8 mouse cellular contexts compared by ENCODE assay signal in the genomic region with DNA sequence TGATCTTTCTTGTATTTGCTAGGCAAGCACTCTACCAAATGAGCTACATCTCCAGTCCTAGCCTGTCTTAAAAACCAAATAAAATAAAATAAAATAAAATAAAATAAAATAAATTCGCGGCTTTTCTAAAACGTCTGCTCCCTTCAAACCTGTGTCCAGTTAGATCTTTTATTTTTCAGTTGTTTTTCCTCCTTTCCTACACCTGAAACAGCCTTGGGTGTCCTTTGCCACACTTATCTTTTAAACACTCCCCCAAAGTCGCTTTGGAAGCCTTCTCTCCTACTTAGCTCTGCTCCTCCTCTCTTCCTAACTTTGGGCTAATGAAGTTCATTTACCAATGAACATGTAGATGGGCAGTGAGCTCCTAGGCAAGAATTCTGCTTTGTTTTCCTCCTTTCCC. TPM values are rescaled to one million over a fixed set of nuclear protein-coding genes. Genes with fewer than 3 reads are reported as not detected.
DNase-seq lines count a peak whose midpoint lies in the region; ATAC-seq and TF ChIP-seq lines count a peak whose summit lies in the region.

Gene Ctps2, plus strand, starts transcription at position 301 of the 400 bp plus-strand sequence.

- TF ChIP-seq CTCF in kidney, adult 2 months (conservative IDR thresholded peaks at IDR 0.05; ENCODE audit: insufficient read depth, insufficient read length, low read depth, low read length) = no peak

- TF ChIP-seq POLR2A in kidney, adult 2 months (IDR thresholded peaks at IDR 0.05; ENCODE audit: low read depth, low read length) = no peak

- H3K27ac ChIP-seq in kidney, adult 2 months (ENCODE audit: insufficient read depth, low read depth, low read length) = peak within 1 kb of the TSS; percentile 94
- H3K27ac ChIP-seq in forebrain, embryonic 16.5 days (ENCODE audit: low read length) = peak within 1 kb of the TSS; percentile 69
- peak within 1 kb of the TSS; percentile 80 for H3K27ac ChIP-seq in intestine, embryonic 16.5 days (ENCODE audit: low read length)
- H3K27ac ChIP-seq in midbrain, embryonic 11.5 days (ENCODE audit: low read depth, low read length) = no peak within 1 kb of the TSS

- 13% methylated on average over 4 of the region's 4 CpGs for WGBS in kidney, adult 2 months
- WGBS in forebrain, embryonic 16.5 days = 34% methylated on average over 4 of the region's 4 CpGs
- WGBS in intestine, embryonic 16.5 days = 25% methylated on average over 4 of the region's 4 CpGs
- 24% methylated on average over 4 of the region's 4 CpGs for WGBS in midbrain, embryonic 11.5 days

- peak within 1 kb of the TSS; percentile 76 for H3K9ac ChIP-seq in forebrain, embryonic 16.5 days (replicated peaks; ENCODE audit: low read depth, low read length)
- H3K9ac ChIP-seq in intestine, embryonic 16.5 days (ENCODE audit: low read depth, low read length) = peak within 1 kb of the TSS; percentile 78
- H3K9ac ChIP-seq in midbrain, embryonic 11.5 days (ENCODE audit: low read length) = peak within 1 kb of the TSS; percentile 64

- H3K36me3 ChIP-seq in kidney, adult 2 months (ENCODE audit: control insufficient read depth, insufficient read depth, low read length) = no peaks in the 10 kb centered on the region
- H3K36me3 ChIP-seq in forebrain, embryonic 16.5 days (ENCODE audit: control insufficient read depth, insufficient read depth) = no peaks in the 10 kb centered on the region
- H3K36me3 ChIP-seq in intestine, embryonic 16.5 days (ENCODE audit: control insufficient read depth, insufficient read depth, low read length) = no peaks in the 10 kb centered on the region
- H3K36me3 ChIP-seq in midbrain, embryonic 11.5 days (ENCODE audit: control insufficient read depth, insufficient read depth, low read length) = no peaks in the 10 kb centered on the region

- H3K4me1 ChIP-seq in kidney, adult 2 months (ENCODE audit: control insufficient read depth, insufficient read depth, low read length) = no peaks in the 10 kb centered on the region; the same call in 1 of the 2 replicates
- H3K4me1 ChIP-seq in forebrain, embryonic 16.5 days (replicated peaks; ENCODE audit: control insufficient read depth, insufficient read depth, low read length) = 0 out of 2 replicates have a peak, but pooled peaks cover 3% of the 10 kb centered on the region
- no peaks in the 10 kb centered on the region for H3K4me1 ChIP-seq in intestine, embryonic 16.5 days (ENCODE audit: control insufficient read depth, insufficient read depth, low read length)
- H3K4me1 ChIP-seq in midbrain, embryonic 11.5 days (ENCODE audit: control insufficient read depth, insufficient read depth, low read length) = no peaks in the 10 kb centered on the region; the same call in 1 of the 2 replicates

- no peaks in the 10 kb centered on the region for H3K9me3 ChIP-seq in forebrain, embryonic 16.5 days (ENCODE audit: control insufficient read depth, low read length)
- no peaks in the 10 kb centered on the region for H3K9me3 ChIP-seq in intestine, embryonic 16.5 days (ENCODE audit: control insufficient read depth, low read length)
- H3K9me3 ChIP-seq in midbrain, embryonic 11.5 days (ENCODE audit: control insufficient read depth, low read length) = no peaks in the 10 kb centered on the region

- H3K4me3 ChIP-seq in kidney, adult 2 months (ENCODE audit: insufficient read depth, low read depth, low read length) = peak within 1 kb of the TSS; percentile 95
- H3K4me3 ChIP-seq in forebrain, embryonic 16.5 days (replicated peaks; ENCODE audit: low read length) = peak within 1 kb of the TSS; percentile 62
- H3K4me3 ChIP-seq in intestine, embryonic 16.5 days (ENCODE audit: low read length) = peak within 1 kb of the TSS; percentile 56
- peak within 1 kb of the TSS; percentile 50 for H3K4me3 ChIP-seq in midbrain, embryonic 11.5 days (ENCODE audit: low read depth, low read length)

- H3K27me3 ChIP-seq in kidney, adult 2 months (replicated peaks; ENCODE audit: control insufficient read depth, insufficient read depth, low read length) = no peaks in the 10 kb centered on the region
- no peaks in the 10 kb centered on the region for H3K27me3 ChIP-seq in forebrain, embryonic 16.5 days (replicated peaks; ENCODE audit: control insufficient read depth, insufficient read depth, low read length)
- no peaks in the 10 kb centered on the region for H3K27me3 ChIP-seq in intestine, embryonic 16.5 days (replicated peaks; ENCODE audit: control insufficient read depth, insufficient read depth, low read length)
- 0 out of 2 replicates have a peak, but pooled peaks cover 3% of the 10 kb centered on the region for H3K27me3 ChIP-seq in midbrain, embryonic 11.5 days (ENCODE audit: control insufficient read depth, insufficient read depth, low read length)

- no peak for ATAC-seq in activated CD4-positive, CD25-positive, alpha-beta regulatory T cell, adult 4 months
- ATAC-seq in forebrain, embryonic 16.5 days = no peak
- ATAC-seq in intestine, embryonic 16.5 days = no peak
- ATAC-seq in midbrain, embryonic 11.5 days (ENCODE audit: low FRiP score) = no peak

- no peak for DNase-seq in kidney, adult 2 months
- no peak for DNase-seq in kidney, adult 9 months
- no peak for DNase-seq in midbrain, embryonic 11.5 days (ENCODE audit: low spot score, missing footprints)
- no peak for DNase-seq in cerebellum, adult 11-12 months
- no peak for DNase-seq in cerebellum, adult 9-10 months

- peak within 1 kb of the TSS; percentile 61 for H3K4me2 ChIP-seq in forebrain, embryonic 16.5 days (ENCODE audit: low read length)
- peak within 1 kb of the TSS; percentile 57 for H3K4me2 ChIP-seq in intestine, embryonic 16.5 days (ENCODE audit: low read depth, low read length)
- peak within 1 kb of the TSS; percentile 65 for H3K4me2 ChIP-seq in midbrain, embryonic 11.5 days

RNA-seq across cellular contexts. Expression of gene Ctps2, which starts in this region (rescaled TPM):
- polyA plus RNA-seq in kidney, adult 2 months (2012; rRNA removed) = 27.3 TPM in 2 replicates
- 100 to 1,000 TPM; 186 to 196 TPM for polyA plus RNA-seq in activated CD4-positive, CD25-positive, alpha-beta regulatory T cell, adult 4 months (2017; shearing (Covaris generic))
- polyA plus RNA-seq in forebrain, embryonic 16.5 days (2015; fragmentation: Nextera tagmentation; extraction: Ambion mirVana) = 93.5 and 100 TPM in 2 replicates
- polyA plus RNA-seq in intestine, embryonic 16.5 days (2015; fragmentation: Nextera tagmentation; extraction: Ambion mirVana) = 54.7 and 69.4 TPM in 2 replicates
- 86.1 and 101 TPM in 2 replicates for polyA plus RNA-seq in midbrain, embryonic 11.5 days (2014; fragmentation: Nextera tagmentation; extraction: Ambion mirVana)
